Mouse (Mus musculus): ENCODE results near the gene Atf6.

GRCm38 (mm10) chr1:170915657-170916056 is 48.1 kb upstream of the Atf6 start:
- TF ChIP-seq CTCF (IDR thresholded peaks at IDR 0.05; ENCODE audit: low read depth, low read length) (no peak), POLR2A (IDR thresholded peaks at IDR 0.05; ENCODE audit: insufficient read depth, low read length) (no peak), EP300 (IDR thresholded peaks at IDR 0.05; ENCODE audit: insufficient read depth, low read depth, low read length) (no peak)
